Mouse (Mus musculus) spleen, adult 12 weeks (tissue): ENCODE measurements at regions not wholly inside any gene's neighbourhood (a gene's known extent, or its start where the extent isn't known, plus 50 kb on each side); places are given as distances from the start of the nearest gene placed in this dataset.

Experiments
- DNase-seq: peaks from one replicate; pipeline ENCODE4 v3.0.0; 2022; ENCODE audit warnings: low spot score

- no peak for DNase-seq
Observed at GRCm38 (mm10) chr1:76927041-76927440, 587.8 kb downstream of the Epha4 start.

GRCm38 (mm10) chr1:76928035-76928434, 586.9 kb downstream of the Epha4 start:
- no peak for DNase-seq

- DNase-seq, result no peak
Observed at GRCm38 (mm10) chr1:76933460-76933859, 581.4 kb downstream of the Epha4 start.

DNA sequence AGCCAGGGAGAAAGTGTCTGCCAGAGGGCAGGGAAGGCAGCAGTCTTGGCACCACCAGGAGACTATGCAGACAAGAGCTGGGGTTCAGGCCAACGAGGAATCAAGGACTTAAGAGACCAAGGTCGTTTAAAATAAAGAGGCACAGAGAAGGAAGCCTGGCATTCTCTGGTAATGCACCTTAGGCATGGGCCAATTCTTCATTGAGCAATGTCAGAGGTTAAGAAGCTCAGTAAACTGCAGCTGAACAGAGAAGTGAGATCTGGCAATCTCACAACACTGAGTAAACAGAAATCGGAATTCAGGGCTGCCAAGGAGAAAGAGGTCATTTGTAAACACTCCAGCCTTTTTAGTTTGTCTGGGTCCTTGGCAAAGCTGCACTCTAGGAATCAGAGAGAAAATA, 572.2 kb downstream of the Epha4 start:
- DNase-seq, result no peak

DNA sequence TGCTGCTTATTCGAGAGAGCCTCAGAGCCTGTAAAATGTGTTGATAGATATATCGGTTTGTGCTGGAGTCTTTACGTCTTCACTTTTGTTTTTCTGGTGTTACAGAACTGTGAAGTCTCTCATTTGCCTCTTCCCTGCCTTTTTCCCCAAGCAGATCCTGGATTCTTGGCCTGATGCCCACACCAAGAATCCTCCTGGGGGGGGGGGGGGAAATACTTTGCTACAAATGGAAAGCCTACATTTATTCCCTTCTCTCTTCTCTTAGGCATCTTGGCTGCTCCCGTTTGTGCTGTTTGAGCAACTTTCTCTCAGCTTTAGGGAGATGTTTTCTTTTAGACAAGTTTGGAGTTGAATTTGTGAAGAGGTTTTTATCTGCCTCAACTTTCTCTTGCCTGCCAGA, 570.8 kb downstream of the Epha4 start:
- no peak for DNase-seq

DNA sequence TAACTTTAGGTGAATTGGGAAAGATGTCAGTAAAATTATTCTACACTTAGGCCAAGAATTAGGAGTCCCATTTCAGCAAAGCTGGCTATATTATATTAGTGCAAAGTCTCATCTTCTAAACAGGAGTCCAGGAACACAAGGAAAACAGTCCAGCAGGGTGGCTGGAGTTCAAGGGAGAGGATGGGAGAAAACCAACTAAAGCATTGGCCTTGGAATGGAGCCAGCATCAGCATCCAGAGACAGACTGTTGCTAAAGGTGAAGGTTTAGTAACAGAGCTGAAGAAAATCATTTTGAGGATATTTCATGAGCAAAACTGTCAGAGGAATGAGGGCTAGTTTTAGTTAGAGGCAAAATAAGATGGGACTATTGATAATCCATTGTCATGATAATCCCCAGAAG, 559.9 kb downstream of the Epha4 start:
- DNase-seq, result no peak

DNA sequence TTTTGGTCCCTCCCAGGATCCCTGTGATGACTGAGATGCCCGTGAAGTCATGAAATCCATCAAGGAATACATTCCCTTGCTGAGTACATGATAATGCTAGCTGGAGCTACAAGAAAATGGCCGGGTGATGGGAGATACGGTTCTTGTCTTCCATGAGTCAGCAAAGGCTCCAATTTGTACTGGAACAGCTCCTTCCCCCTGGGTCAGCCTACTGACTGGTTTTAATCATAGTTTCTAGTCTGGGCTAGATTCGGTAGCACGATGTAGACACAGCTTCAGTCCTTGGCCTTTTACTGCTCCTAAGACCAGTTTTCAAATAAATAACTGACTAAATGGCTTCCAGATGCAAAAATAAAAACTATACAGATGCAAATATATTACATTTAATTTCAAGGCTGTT, 557.5 kb downstream of the Epha4 start:
- no peak for DNase-seq

DNA sequence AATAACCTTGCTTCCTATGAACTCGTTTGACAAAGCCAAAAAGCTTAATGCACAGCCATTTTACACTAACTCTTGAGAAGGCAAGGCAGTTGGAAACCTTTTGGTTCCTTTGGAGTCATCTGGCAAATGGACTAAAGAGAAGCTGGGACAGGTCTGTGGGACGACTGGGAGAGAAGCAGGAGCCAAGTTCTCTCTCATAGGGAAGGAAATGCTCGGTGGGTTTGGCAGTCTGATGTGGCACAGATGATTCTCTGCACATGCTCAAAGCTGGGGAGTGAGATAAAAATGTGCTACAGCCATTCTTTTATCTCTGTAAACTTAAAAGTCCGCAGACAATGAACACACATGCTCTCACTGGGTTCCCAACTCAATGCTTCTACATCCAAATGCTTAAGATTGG, 556.2 kb downstream of the Epha4 start:
- no peak for DNase-seq

GRCm38 (mm10) chr1:76972454-76972853, 542.4 kb downstream of the Epha4 start:
- DNase-seq, result no peak

DNA sequence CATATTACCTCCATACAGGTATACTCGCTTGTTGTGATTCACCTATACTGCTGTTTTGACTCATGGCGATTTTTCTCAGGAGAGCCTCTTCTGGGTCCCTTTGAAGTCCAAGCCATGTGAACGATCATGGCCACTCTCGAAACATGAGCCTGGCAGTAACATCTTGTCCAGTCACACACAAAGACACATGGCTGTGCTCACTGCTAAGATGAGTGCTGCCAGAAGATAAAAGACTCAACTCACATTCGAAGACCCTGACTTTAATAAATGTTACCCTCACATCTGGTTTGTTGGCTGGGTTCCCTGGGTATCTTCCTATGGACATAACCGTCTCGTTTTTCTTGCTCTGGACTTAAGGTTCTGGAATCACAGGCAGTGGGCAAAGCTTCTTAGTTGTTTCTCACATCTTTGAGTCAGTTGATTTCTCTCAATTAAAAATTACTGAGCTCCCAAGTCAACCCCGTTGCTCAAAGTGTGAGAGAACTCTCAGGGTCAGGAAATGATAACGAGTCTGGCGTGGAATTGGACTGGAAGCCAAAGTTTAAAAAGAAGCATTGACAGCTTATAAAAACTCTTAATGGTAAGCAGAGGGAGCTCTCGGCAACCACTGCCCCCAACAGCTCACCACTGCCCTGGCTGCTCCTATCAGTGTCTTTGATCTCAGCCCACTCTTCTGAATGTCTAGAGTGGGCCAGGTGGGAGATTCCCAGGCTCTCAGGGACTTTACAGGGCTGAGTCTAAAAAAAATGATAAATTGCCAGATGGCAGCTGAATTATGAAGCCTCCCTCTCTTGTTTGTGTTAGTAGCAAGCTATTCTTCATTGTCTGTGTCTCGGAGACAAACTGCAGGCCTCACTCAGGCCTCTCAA, 539.6 kb downstream of the Epha4 start:
- DNase-seq, result no peak

- DNase-seq, result no peak
Observed at GRCm38 (mm10) chr1:76980498-76981152, 534.3 kb downstream of the Epha4 start.

DNA sequence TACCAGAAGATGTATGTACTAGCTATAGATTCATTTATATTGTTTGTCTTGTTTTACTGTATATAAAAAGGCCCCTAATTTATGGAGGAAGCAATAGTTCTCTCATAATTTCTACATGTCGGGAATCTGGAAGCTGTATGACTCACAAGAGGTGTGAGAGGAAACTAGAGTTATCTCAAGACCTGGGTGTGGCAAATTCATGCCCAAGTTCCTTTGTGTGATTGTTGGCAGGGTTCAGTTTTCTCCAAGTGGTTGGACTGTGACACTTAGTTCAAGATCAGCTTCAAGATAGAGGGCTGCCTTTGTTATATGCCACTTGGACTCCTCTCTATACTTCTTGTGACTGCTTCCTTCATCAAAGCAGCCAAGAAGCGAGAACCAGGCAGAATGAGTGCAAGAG, 521.1 kb downstream of the Epha4 start:
- no peak for DNase-seq

DNA sequence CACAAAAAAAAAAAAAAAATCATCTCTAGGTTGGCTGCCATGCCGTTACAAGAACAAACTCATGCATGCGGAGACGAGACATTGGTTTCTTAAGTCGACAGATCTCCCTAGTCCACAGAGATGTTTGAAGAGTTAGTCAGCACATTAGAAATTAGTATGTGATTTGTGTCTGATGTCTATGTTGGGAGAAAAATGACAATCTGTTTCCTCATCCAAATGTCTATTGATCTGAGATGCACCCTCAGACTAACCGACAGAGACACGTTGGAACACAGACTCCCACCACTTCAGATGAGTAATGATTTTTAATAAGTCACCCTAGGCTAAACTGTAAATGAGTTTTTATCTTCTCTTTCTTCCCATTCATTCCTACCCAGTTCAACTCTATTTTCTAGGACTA, 506.9 kb downstream of the Epha4 start:
- DNase-seq, result no peak

GRCm38 (mm10) chr1:77010608-77011214, 504.2 kb downstream of the Epha4 start:
- DNase-seq, result no peak

DNA sequence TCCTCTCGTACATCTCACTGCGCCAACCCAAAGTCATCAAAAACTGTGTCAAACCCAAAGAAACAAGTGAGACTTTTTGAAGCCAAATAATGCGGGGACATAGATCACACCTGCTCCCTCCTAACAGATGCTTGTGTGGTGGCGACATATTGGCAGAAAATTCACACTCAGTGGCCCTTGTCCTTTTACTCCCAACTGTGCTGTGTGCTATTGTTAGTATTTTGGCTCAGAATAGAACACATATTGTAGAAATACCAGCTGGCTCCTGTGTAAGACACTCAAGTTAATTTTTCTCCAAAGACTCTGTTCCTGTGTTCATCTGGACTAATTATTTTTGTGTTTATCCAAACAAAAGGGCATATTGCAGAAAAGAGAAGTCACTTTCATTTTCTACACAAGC, 487.2 kb downstream of the Epha4 start:
- no peak for DNase-seq

- DNase-seq, result no peak
Observed at GRCm38 (mm10) chr1:77028216-77028615, 486.7 kb downstream of the Epha4 start.

DNA sequence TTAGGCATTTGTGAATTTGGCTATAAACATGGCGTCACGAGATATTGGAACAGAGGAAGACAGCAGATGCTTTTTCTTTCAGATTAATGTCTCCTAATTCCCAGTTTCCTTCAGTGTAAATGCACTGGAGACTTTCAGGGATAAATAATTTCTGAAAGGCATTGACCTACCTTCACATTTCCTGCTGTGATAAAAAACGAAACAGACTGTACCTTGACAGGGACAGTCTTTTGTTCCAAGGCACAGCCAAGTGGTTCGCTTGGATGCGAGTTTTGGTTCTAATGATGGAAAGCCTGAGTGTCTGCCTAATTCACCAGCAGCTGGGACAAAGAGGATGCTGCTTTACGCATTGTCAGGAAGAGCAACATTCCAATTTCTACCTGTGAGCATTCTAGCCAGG, 485.8 kb downstream of the Epha4 start:
- DNase-seq, result no peak

DNA sequence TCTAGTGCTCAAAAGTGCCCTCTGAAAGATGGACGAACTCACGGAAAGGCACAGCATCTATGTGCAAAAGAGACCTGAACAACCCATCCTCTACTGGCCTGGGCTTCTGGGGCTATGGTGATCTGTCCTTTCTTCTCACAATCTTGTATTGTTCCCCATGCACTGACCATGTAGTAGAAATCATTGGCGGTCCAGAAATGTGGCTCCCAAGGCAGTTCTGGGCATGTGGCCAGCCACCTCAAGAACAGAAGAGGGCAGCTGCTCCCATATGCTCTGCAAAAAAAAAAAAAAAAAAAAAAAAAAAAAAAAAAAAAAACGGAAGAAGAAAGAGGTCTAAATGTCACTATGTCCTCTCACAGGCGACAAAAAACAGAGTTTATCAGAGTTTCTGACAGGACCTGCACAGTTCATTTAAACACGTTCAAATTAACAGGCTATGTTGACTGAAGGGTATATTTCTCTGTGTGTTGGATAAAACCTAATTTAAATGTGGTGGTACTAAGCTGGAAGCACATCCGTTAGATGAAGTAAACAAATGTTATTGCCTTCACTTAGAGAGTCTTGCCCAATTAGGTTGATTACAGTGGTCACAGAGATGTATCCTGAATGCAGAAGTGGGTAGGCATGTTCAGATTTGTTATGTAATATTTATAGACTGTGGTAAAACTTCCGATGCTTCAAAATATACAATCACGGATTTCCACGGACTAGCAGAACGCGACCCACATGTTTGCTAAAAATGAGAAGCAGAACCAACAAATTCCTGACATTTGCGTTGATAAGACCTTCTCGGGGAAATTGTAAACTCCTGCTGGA, 470.9 kb downstream of the Epha4 start:
- no peak for DNase-seq

- DNase-seq, result no peak
Observed at GRCm38 (mm10) chr1:77048720-77049406, 466.0 kb downstream of the Epha4 start.

DNA sequence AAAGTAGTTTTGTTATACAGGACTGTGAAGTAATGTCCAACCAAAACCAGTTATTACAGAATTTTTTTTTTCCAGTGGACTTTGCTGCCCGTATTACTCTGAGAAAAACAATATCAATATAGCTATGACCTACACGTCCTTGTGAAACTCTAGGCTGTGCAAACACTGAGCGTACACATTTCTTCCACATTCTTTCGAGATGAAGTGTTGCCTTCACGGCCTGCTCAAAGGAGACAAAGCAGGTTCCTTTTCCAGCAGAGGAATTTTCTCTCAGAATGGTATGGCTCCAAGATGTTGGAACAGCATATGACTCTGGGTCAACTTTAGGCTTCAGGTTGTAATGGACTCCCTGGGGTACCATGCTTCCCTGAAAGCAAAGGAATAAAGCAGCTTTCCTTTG, 463.6 kb downstream of the Epha4 start:
- DNase-seq, result no peak

DNA sequence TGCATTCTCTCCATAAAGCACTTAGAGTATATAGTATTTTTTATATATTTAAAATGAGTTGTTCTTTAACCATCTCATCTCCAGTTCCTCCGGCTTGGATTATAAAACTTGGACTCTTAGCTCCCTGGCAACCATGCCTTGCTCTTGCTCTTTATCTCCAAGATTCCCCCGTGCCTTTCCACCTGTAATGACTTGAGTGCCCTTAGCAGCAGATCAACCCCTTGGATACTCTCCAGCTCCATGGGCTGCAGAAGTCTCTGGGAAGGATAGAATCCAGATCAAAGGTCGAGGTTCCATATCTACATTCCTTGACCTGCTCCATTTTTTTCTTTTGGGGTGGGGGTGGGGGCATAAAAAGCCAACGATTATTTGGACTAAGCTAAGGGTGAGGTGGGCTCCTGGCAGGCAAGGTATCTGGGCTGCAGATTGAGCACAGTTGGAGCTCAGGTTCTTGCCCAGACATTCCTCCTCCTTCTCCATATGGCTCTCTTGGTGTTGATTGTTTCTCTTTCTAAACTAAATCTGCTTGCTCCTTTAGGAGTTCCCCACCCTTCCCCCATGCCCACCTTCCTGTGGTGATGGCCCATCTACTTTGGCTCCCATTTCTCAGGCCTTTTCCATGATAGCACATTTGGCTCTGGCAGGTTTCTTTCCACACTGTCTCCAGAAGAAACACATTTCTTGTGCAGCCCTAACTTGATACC, 460.9 kb downstream of the Epha4 start:
- DNase-seq, result no peak
